Mouse (Mus musculus) liver, embryonic 16.5 days (tissue): ENCODE measurements around the gene Clca4b. TPM values are rescaled to one million over a fixed set of nuclear protein-coding genes. Genes with fewer than 3 reads are reported as not detected.

Source experiments
- ATAC-seq: fragments of 200-750 bp; cut with Nextera tagmentation; 2 replicates; pipeline ENCODE4 v1.8.0; 2017; ENCODE audit warnings: low read depth, mild to moderate bottlenecking, moderate number of reproducible peaks, moderate library complexity
- H3K27ac ChIP-seq: fragments of 300-500 bp; sonication (generic); 2 replicates; pipeline ENCODE4 v1.5.1; 2014; ENCODE audit warnings: mild to moderate bottlenecking, low read length
- H3K27me3 ChIP-seq: fragments of 300-500 bp; sonication (generic); 2 replicates; pipeline ENCODE4 v1.6.1; 2014; ENCODE audit warnings: low read depth, low read length, mixed read lengths; ENCODE audit not compliant: control insufficient read depth, insufficient read depth
- H3K36me3 ChIP-seq: fragments of 300-500 bp; sonication (generic); 2 replicates; pipeline ENCODE4 v1.6.1; 2014; ENCODE audit warnings: mild to moderate bottlenecking; ENCODE audit not compliant: control insufficient read depth, insufficient read depth
- H3K4me1 ChIP-seq: fragments of 300-500 bp; sonication (generic); 2 replicates; pipeline ENCODE4 v1.6.1; 2014; ENCODE audit warnings: low read depth, low read length, mixed read lengths; ENCODE audit not compliant: control insufficient read depth
- H3K4me2 ChIP-seq: fragments of 300-500 bp; sonication (generic); 2 replicates; pipeline ENCODE4 v1.6.1; 2014; ENCODE audit warnings: low read depth, low read length, mixed read lengths
- H3K4me3 ChIP-seq: fragments of 300-500 bp; sonication (generic); 2 replicates; pipeline ENCODE4 v1.5.1; 2014; ENCODE audit warnings: low read depth, mild to moderate bottlenecking, low read length
- H3K9ac ChIP-seq: fragments of 300-500 bp; sonication (generic); 2 replicates; pipeline ENCODE4 v1.6.1; 2014; ENCODE audit warnings: low read depth, low read length
- H3K9me3 ChIP-seq: fragments of 300-500 bp; sonication (generic); replicated peaks from 2 replicates; pipeline ENCODE4 v1.6.1; 2016; ENCODE audit warnings: low read length; ENCODE audit not compliant: control insufficient read depth
- WGBS: fragments of 180-500 bp; shearing (Covaris S2); extraction: QIAGEN DNeasy Blood & Tissue Kit; methylation state at CpG from one replicate; pipeline ENCODE4 v1.1.7; 2014; ENCODE audit not compliant: insufficient replicate concordance; 5-methylcytosine and 5-hydroxymethylcytosine counted together
- polyA plus RNA-seq: library from polyadenylated mRNA; unstranded; fragments of >200 nt; fragmentation: Nextera tagmentation; extraction: Ambion mirVana; gene quantifications from 2 replicates; pipeline ENCODE4 v1.2.1, GENCODE M21; 2015

Clca4b gene
- 0.25 TPM in 1 of 2 replicates, not detected in the other for polyA plus RNA-seq

DNA sequence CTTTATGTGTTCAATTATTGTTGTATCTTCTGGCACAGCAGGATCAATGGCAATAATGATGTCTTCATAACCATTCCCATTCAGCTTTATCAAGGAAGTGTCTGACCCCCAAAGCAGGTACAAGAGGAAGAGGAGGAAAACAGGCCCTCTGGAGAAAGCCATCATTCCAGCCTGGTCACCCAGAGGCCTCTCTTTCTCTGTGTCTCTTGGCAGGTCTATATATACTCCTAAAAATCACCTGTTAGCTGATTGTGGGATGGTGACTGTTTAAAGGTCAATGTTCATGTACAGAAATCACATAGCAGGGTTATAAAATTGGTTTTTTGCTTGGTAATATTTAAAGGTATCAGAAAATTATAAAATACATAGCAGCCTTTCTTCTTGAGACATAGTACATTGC is at the start of gene Clca4b:
Clca4b (minus strand) TSS at position 195 of the 400 bp plus-strand sequence.
- Histone ChIP-seq H3K27me3 (no peaks in the 10 kb centered on the region), H3K9ac (no peak within 1 kb of the TSS), H3K9me3 (no peaks in the 10 kb centered on the region), H3K27ac (no peak within 1 kb of the TSS), H3K4me3 (no peak within 1 kb of the TSS), H3K36me3 (no peaks in the 10 kb centered on the region), H3K4me1 (no peaks in the 10 kb centered on the region), H3K4me2 (no peak within 1 kb of the TSS)
- ATAC-seq = no peak

DNA sequence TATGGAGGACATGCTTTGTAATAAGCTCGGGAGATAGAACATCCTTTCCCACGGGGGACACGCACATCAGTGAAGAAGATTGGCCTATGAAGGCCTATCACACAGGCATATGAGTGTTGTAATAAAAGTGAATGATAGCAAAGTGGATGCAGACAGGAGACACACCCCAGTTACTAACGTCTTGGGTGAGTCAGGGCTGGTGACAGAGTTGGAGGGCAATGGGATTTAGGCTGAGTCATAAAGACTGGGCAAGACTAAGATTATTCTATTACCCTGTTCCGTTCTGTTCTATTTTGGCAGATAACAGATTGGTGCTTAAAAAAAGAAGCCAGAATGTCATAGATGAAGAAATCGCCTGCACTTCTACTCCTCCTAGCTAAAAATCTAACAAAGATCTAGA is 48.2 kb upstream of the Clca4b start:
- no peak overlapping the region for H3K4me2 ChIP-seq
- no peak overlapping the region for H3K27ac ChIP-seq
- no peak overlapping the region for H3K4me3 ChIP-seq
- H3K4me1 ChIP-seq = no peaks in the 10 kb centered on the region
- H3K27me3 ChIP-seq = no peaks in the 10 kb centered on the region
- no peaks in the 10 kb centered on the region for H3K9me3 ChIP-seq
- H3K36me3 ChIP-seq = no peaks in the 10 kb centered on the region
- no peak overlapping the region for H3K9ac ChIP-seq
- WGBS = 61% methylated on average over 6 of the region's 6 CpGs
- no peak for ATAC-seq

DNA sequence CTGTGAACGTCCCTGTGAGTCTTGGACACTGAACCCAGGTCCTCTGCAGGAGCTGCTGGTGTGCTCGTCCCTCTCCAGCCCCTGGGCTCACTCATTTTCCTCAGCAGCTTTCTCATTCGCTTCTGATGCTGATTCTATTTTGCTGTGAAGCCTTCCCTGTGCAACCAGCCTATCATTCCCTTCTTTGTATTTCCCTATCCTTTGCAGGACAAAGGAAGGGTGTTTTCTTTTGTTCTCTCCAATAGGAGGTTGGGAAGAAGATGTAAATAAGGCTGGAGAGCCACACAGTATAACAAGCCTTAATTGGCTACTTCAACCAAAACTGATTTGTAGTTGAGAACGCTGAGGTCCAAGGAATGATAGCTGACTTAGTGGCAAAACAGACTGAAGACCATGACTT is 45.3 kb upstream of the Clca4b start:
- Histone ChIP-seq H3K4me1 (no peaks in the 10 kb centered on the region), H3K9ac (no peak overlapping the region), H3K4me2 (no peak overlapping the region), H3K9me3 (no peaks in the 10 kb centered on the region), H3K27ac (no peak overlapping the region), H3K27me3 (no peaks in the 10 kb centered on the region), H3K4me3 (no peak overlapping the region), H3K36me3 (no peaks in the 10 kb centered on the region)
- 32% methylated on average over 4 of the region's 4 CpGs for WGBS
- no peak for ATAC-seq

GRCm38 (mm10) chr3:144976091-144976490 is 43.8 kb upstream of the Clca4b start:
- no peak for ATAC-seq
- Histone ChIP-seq H3K9ac (no peak overlapping the region), H3K27ac (no peak overlapping the region), H3K9me3 (no peaks in the 10 kb centered on the region), H3K27me3 (no peaks in the 10 kb centered on the region), H3K4me1 (no peaks in the 10 kb centered on the region), H3K4me2 (no peak overlapping the region), H3K36me3 (no peaks in the 10 kb centered on the region), H3K4me3 (no peak overlapping the region)
- 62% methylated on average over 1 of the region's 1 CpGs for WGBS

DNA sequence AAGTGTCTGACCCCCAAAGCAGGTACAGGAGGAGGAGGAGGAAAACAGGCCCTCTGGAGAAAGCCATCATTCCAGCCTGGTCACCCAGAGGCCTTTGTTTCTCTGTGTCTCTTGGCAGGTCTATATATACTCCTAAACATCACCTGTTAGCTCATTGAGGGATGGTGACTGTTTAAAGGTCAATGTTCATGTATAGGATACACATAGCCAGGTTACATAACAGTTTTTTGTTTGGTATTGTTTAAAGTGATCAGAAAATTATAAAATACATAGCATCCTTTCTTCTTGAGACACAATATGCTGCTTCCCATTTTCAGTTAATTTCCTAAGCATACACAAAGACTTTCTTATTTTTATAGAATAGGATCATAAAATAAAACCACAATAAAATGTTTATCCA is 42.6 kb upstream of the Clca4b start, which contains the start of gene Clca4a:
Clca4a (minus strand) TSS at position 101 of the 400 bp plus-strand sequence.
- Histone ChIP-seq H3K4me3 (no peak within 1 kb of the TSS), H3K4me2 (no peak within 1 kb of the TSS), H3K9ac (no peak within 1 kb of the TSS), H3K36me3 (no peaks in the 10 kb centered on the region), H3K27me3 (no peaks in the 10 kb centered on the region), H3K4me1 (no peaks in the 10 kb centered on the region), H3K9me3 (no peaks in the 10 kb centered on the region), H3K27ac (no peak within 1 kb of the TSS)
- no peak for ATAC-seq

- no peak for ATAC-seq
These were observed 39.4 kb upstream of the Clca4b start for GRCm38 (mm10) chr3:144971553-144972270.

DNA sequence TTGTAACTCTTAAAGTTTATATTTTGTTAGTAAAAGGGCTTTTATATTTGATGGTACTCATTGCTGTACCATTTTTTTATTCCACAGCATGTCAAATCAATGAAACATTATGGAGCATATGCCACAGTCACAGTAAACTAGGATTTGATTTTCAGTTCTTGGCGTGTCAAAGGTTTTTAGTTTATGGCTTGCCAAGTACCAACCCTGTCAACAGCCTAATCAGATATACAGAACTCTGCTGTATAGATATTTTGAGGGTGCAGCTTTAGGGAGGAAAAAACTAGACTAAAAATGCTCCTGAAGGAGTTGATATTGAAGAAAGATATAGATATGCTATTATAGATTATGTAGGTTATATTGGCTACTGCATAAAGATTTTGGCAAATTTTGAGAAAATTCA is 37.4 kb upstream of the Clca4b start:
- Histone ChIP-seq H3K36me3 (no peaks in the 10 kb centered on the region), H3K27ac (no peak overlapping the region), H3K4me1 (no peaks in the 10 kb centered on the region), H3K4me3 (no peak overlapping the region), H3K27me3 (no peaks in the 10 kb centered on the region), H3K9ac (no peak overlapping the region), H3K4me2 (no peak overlapping the region), H3K9me3 (no peaks in the 10 kb centered on the region)
- ATAC-seq = no peak
- WGBS = 43% methylated on average over 1 of the region's 1 CpGs

More at GRCm38 (mm10) chr3:144971553-144972270, 39.4 kb upstream of the Clca4b start:
- no peak overlapping the region for H3K4me2 ChIP-seq
- no peaks in the 10 kb centered on the region for H3K9me3 ChIP-seq
- 56% methylated on average over 9 of the region's 9 CpGs for WGBS
- no peaks in the 10 kb centered on the region for H3K36me3 ChIP-seq
- no peak overlapping the region for H3K27ac ChIP-seq
- no peak overlapping the region for H3K9ac ChIP-seq
- no peak overlapping the region for H3K4me3 ChIP-seq
- no peaks in the 10 kb centered on the region for H3K27me3 ChIP-seq
- no peaks in the 10 kb centered on the region for H3K4me1 ChIP-seq

DNA sequence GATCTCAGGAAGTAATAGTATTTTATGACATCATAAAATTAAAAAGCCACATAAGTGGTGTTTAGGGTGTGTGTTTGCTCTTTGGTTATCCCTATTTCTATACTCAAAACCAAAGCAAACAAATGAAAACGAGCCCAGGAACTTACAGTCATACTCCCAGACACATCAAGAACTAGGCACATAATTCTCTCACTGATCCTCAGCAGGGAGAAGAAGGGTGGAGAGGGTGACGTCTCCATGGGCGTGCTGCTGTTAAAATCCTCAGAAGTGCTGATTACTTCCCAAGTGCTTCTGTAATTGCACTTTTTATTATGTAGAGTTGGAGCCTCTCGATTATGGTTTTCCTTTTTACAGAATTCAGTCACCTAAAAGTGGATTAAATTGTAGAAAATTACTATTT is 33.7 kb upstream of the Clca4b start:
- Histone ChIP-seq H3K4me2 (no peak overlapping the region), H3K4me1 (no peaks in the 10 kb centered on the region), H3K4me3 (no peak overlapping the region), H3K27me3 (no peaks in the 10 kb centered on the region), H3K27ac (no peak overlapping the region), H3K9me3 (no peaks in the 10 kb centered on the region), H3K9ac (no peak overlapping the region), H3K36me3 (no peaks in the 10 kb centered on the region)
- no peak for ATAC-seq
- WGBS = 46% methylated on average over 4 of the region's 4 CpGs

DNA sequence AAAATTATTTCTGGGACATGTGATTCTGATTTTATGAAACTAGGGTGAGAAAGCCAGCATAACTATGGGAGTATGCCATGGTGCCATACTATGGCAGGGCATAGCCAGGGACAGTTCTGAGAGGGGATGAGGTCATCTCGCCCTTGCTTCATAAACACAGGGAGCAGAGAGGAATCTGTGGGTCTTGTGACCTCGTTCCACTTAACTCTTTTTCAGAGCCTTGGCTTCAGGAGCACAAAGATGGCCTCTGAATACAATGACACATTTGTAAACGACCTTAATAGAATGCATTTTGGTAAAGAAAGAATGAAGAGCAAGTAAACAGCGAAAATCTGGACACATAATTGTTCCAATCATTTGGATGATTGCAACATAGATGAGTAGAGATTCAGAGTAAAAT is 18.5 kb upstream of the Clca4b start:
- no peak for ATAC-seq
- no peaks in the 10 kb centered on the region for H3K4me1 ChIP-seq
- H3K27ac ChIP-seq = no peak overlapping the region
- H3K9ac ChIP-seq = no peak overlapping the region
- H3K4me3 ChIP-seq = no peak overlapping the region
- H3K9me3 ChIP-seq = no peaks in the 10 kb centered on the region
- H3K4me2 ChIP-seq = no peak overlapping the region
- WGBS = 46% methylated on average over 4 of the region's 4 CpGs
- H3K36me3 ChIP-seq = no peaks in the 10 kb centered on the region
- no peaks in the 10 kb centered on the region for H3K27me3 ChIP-seq
